Mouse (Mus musculus) B cell, adult 62 days (primary cell): ENCODE data around the gene Zkscan3. TPM values are rescaled to one million over a fixed set of nuclear protein-coding genes. Genes with fewer than 3 reads are reported as not detected.

Source experiments
- total RNA-seq: library from RNA; stranded (reverse); gene quantifications from 4 replicates; pipeline ENCODE4 v1.2.4, GENCODE M21; 2023

Gene Zkscan3
- 49.3 to 57.9 TPM (median 53.2 TPM) in 4 replicates for total RNA-seq

GRCm38 (mm10) chr13:21402287-21402846 lies at the start of gene Zkscan3:
Gene Zkscan3, minus strand, starts transcription at chr13:21402755.

GRCm38 (mm10) chr13:21440503-21441206 lies 38.1 kb upstream of the Zkscan3 start, which contains the start of gene Pgbd1:
Gene Pgbd1, minus strand, starts transcription at chr13:21441058.

DNA sequence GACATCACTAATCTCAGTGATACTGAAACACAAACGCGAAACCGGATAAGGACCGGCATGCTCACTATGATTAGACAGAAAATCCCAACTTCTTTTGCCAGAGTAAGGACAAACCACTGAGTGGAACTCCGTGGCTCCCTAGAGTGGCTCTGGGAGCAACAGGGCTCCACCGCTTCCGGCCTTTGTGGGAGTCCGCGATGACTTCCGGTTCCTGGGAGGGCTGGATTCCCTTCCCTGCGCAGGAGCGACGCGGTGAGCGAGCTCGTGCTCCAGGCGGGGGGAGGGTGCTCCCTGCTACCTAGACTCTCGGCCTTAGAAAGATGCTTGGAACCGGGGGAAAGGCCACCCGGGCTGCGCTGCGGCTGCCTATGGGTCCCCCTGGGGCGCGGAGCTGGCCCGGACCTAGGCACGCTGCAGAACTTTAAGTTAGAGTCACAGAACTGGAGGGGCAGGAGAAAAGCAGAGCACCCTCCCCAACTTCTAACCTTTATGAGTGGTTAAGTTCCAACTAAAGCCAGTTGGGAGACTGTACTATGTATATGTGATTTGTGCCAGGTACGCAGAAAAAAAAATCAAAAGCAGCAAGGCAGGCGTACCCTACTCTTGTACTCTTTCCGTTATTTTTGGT lies 39.8 kb downstream of the Zkscan3 start, which contains the start of gene Zscan12:
Gene Zscan12 (plus strand): TSS at position 200 of the 628 bp plus-strand sequence.

GRCm38 (mm10) chr13:21346610-21347009 lies 55.9 kb downstream of the Zkscan3 start, which contains the start of gene Olfr1367:
Gene Olfr1367, plus strand, starts transcription at chr13:21346910.

Other genes with a start within 250 kb of the Zkscan3 start
- 82.2 to 84.7 TPM (median 82.9 TPM) in 4 replicates for gene Trim27, start 223.3 kb downstream of the Zkscan3 start, total RNA-seq
- gene Gpx5, start 110.0 kb downstream of the Zkscan3 start, total RNA-seq = not detected in 4 replicates
- not detected in 4 replicates for gene Gpx6, start 90.6 kb downstream of the Zkscan3 start, total RNA-seq
- gene Olfr1367, start 55.8 kb downstream of the Zkscan3 start, total RNA-seq = not detected in 4 replicates
- 0.75 to 1.9 TPM (median 1.4 TPM) in 4 replicates for gene Zscan12, start 39.9 kb downstream of the Zkscan3 start, total RNA-seq
- 0.36 to 0.76 TPM (median 0.46 TPM) in 3 of 4 replicates, not detected in the other for gene Pgbd1, start 38.3 kb upstream of the Zkscan3 start, total RNA-seq
- 36.6 to 38.1 TPM (median 37.6 TPM) in 4 replicates for gene Zscan26, start 51.0 kb upstream of the Zkscan3 start, total RNA-seq
- gene Nkapl, start 65.8 kb upstream of the Zkscan3 start, total RNA-seq = not detected in 4 replicates
- gene Zkscan4, start 76.2 kb upstream of the Zkscan3 start, total RNA-seq = not detected in 4 replicates
- gene Gm10065, start 76.7 kb upstream of the Zkscan3 start, total RNA-seq = not detected in 4 replicates
- 6.7 to 8.4 TPM (median 7.2 TPM) in 4 replicates for gene AK157302, start 92.5 kb upstream of the Zkscan3 start, total RNA-seq
- 10.4 to 24.0 TPM (median 18.4 TPM) in 4 replicates for gene Gm11273, start 98.7 kb upstream of the Zkscan3 start, total RNA-seq
- gene Zkscan8, start 128.4 kb upstream of the Zkscan3 start, total RNA-seq = 7.7 to 11.4 TPM (median 10.3 TPM) in 4 replicates
- not detected in 4 replicates for gene Olfr1366, start 140.1 kb upstream of the Zkscan3 start, total RNA-seq
- not detected in 4 replicates for gene Olfr1535, start 157.1 kb upstream of the Zkscan3 start, total RNA-seq
- gene Olfr1364, start 179.0 kb upstream of the Zkscan3 start, total RNA-seq = not detected in 4 replicates
- not detected in 4 replicates for gene Olfr1362, start 211.3 kb upstream of the Zkscan3 start, total RNA-seq
- gene Olfr11, start 239.8 kb upstream of the Zkscan3 start, total RNA-seq = not detected in 4 replicates